Mouse (Mus musculus) lung, postnatal 0 days (tissue): ENCODE data around the gene Ddx39b. TPM values are rescaled to one million over a fixed set of nuclear protein-coding genes. Genes with fewer than 3 reads are reported as not detected.

ENCODE experiments used
- ATAC-seq: fragments of 200-750 bp; cut with Nextera tagmentation; 2 replicates; pipeline ENCODE4 v1.8.0; 2017; ENCODE audit warnings: moderate library complexity
- DNase-seq: peaks from one replicate; pipeline ENCODE4 v3.0.0-alpha.2; 2016; ENCODE audit warnings: low spot score
- H3K27ac ChIP-seq: fragments of 300-500 bp; sonication (generic); 2 replicates; pipeline ENCODE4 v1.5.1; 2014; ENCODE audit warnings: antibody characterized with exemption, mild to moderate bottlenecking, low read length, mixed read lengths
- H3K27me3 ChIP-seq: fragments of 300-500 bp; sonication (generic); replicated peaks from 2 replicates; pipeline ENCODE4 v1.6.1; 2014; ENCODE audit warnings: low read length, mixed read lengths; ENCODE audit not compliant: insufficient read depth
- H3K36me3 ChIP-seq: fragments of 300-500 bp; sonication (generic); 2 replicates; pipeline ENCODE4 v1.6.1; 2014; ENCODE audit warnings: low read length, mixed read lengths; ENCODE audit not compliant: insufficient read depth
- H3K4me1 ChIP-seq: fragments of 300-500 bp; sonication (generic); 2 replicates; pipeline ENCODE4 v1.6.1; 2014; ENCODE audit warnings: antibody characterized with exemption, low read depth, low read length, mixed read lengths; ENCODE audit not compliant: insufficient read depth
- H3K4me2 ChIP-seq: fragments of 300-500 bp; sonication (generic); replicated peaks from 2 replicates; pipeline ENCODE4 v1.6.1; 2014; ENCODE audit warnings: low read depth, mild to moderate bottlenecking, low read length, moderate library complexity, mixed read lengths
- H3K4me3 ChIP-seq: fragments of 300-500 bp; sonication (generic); 2 replicates; pipeline ENCODE4 v1.5.1; 2014; ENCODE audit warnings: low read depth, low read length
- H3K9ac ChIP-seq: fragments of 300-500 bp; sonication (generic); replicated peaks from 2 replicates; pipeline ENCODE4 v1.6.1; 2014; ENCODE audit warnings: low read depth, mild to moderate bottlenecking
- H3K9me3 ChIP-seq: fragments of 300-500 bp; sonication (generic); 2 replicates; pipeline ENCODE4 v1.6.1; 2016; ENCODE audit warnings: low read length, mixed read lengths
- CTCF ChIP-seq: IDR thresholded peaks from 2 replicates; pipeline ENCODE4 v1.5.1; 2016; ENCODE audit warnings: antibody characterized with exemption, mild to moderate bottlenecking
- EP300 ChIP-seq: IDR thresholded peaks from 2 replicates; pipeline ENCODE4 v1.6.1; 2016; ENCODE audit warnings: antibody characterized with exemption, mild to moderate bottlenecking, control low read depth
- WGBS: fragments of 180-500 bp; shearing (Covaris S2); extraction: QIAGEN DNeasy Blood & Tissue Kit; methylation state at CpG from one replicate; pipeline ENCODE4 v1.1.7; 2014; 5-methylcytosine and 5-hydroxymethylcytosine counted together
- polyA plus RNA-seq: library from polyadenylated mRNA; unstranded; fragments of >200 nt; fragmentation: Nextera tagmentation; extraction: Ambion mirVana; gene quantifications from 2 replicates; pipeline ENCODE4 v1.2.1, GENCODE M21; 2015

Ddx39b gene
- polyA plus RNA-seq, 1 experiment from 2014 or later = 170 TPM

- DNase-seq (peak; percentile 96), ATAC-seq (peak; percentile 38)
- Histone ChIP-seq H3K4me1 (no peaks in the 10 kb centered on the region; the same call in 1 of the 2 replicates), H3K27ac (0 out of 2 replicates have a peak overlapping the region, but pooled peaks have one; percentile 32), H3K9me3 (no peaks in the 10 kb centered on the region), H3K36me3 (peaks cover 8% of the 10 kb centered on the region; the same call in 1 of the 2 replicates), H3K9ac (0 out of 2 replicates have a peak overlapping the region, but pooled peaks have one; percentile 32), H3K4me3 (peak overlapping the region; percentile 27), H3K27me3 (no peaks in the 10 kb centered on the region), H3K4me2 (peak overlapping the region; percentile 56)
- TF ChIP-seq CTCF = peak; percentile 95
- TF ChIP-seq EP300 = peak; percentile 46; the same call in 1 of the 2 replicates
- 11% methylated on average over 17 of the region's 17 CpGs for WGBS
Measured at GRCm38 (mm10) chr17:35257824-35258491, 16.4 kb downstream of the Ddx39b start.

DNA sequence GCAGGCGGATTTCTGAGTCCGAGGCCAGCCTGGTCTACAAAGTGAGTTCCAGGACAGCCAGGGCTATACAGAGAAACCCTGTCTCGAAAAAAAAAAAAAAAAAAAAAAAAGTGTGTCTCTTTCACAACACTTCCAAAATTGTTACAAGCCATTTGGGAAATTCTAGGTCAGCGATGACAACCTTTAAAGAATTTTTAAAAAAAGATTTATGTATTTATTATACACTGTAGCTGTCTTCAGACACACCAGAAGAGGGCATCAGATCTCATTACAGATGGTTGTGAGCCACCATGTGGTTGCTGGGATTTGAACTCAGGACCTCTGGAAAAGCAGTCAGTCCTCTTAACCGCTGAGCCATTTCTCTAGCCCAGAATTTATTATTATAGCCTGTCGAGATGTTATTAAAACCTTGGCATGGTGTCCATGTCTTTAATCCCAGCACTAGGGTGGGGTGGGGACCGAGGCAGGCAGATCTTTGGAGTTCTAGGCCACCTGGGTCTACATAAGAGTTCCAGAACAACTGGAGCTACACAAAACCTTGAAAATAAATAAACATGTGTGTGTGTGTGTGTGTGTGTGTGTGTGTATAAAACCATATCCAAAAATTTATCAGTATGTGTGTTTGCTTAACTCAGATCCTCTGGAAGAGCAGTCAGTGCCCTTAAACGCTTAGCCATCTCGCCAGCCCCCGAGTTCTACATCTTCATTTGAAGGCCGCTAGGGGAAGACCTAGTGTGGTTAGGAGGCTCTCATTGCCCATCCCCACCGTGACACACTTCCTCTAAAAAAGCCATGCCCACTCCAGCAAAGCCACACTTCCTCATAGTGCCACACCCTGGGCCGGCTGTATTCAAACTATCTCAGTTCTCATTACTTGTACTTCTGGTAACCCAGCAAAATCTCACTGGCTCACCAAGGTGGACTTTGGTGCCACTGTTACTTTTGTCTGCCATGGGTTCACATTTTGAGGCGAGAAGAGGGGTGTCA lies 17.2 kb downstream of the Ddx39b start:
- Histone ChIP-seq H3K36me3 (no peaks in the 10 kb centered on the region), H3K4me2 (peak overlapping the region; percentile 56; the same call in 1 of the 2 replicates), H3K27me3 (no peaks in the 10 kb centered on the region), H3K4me3 (no peak overlapping the region), H3K27ac (0 out of 2 replicates have a peak overlapping the region, but pooled peaks have one; percentile 20), H3K9me3 (no peaks in the 10 kb centered on the region), H3K4me1 (no peaks in the 10 kb centered on the region; the same call in 1 of the 2 replicates), H3K9ac (no peak overlapping the region)
- peak; percentile 89 for DNase-seq
- WGBS = 43% methylated on average over 13 of the region's 14 CpGs
- TF ChIP-seq EP300 = no peak; the same call in 1 of the 2 replicates
- peak; percentile 52 for TF ChIP-seq CTCF
- ATAC-seq = peak; percentile 38

- WGBS = 74% methylated on average over 4 of the region's 4 CpGs
- H3K27ac ChIP-seq = 0 out of 2 replicates have a peak overlapping the region, but pooled peaks have one; percentile 20
- no peaks in the 10 kb centered on the region for H3K9me3 ChIP-seq
- no peaks in the 10 kb centered on the region; the same call in 1 of the 2 replicates for H3K4me1 ChIP-seq
- no peak for TF ChIP-seq CTCF
- TF ChIP-seq EP300 = no peak
- H3K36me3 ChIP-seq = no peaks in the 10 kb centered on the region
- no peaks in the 10 kb centered on the region for H3K27me3 ChIP-seq
- no peak overlapping the region for H3K4me2 ChIP-seq
- H3K4me3 ChIP-seq = no peak overlapping the region
- no peak overlapping the region for H3K9ac ChIP-seq
- DNase-seq = no peak
- ATAC-seq = no peak
Measured at GRCm38 (mm10) chr17:35259621-35260020, 18.1 kb downstream of the Ddx39b start.

- 72% methylated on average over 13 of the region's 13 CpGs for WGBS
- Histone ChIP-seq H3K27me3 (no peaks in the 10 kb centered on the region), H3K9ac (no peak overlapping the region), H3K4me1 (no peaks in the 10 kb centered on the region; the same call in 1 of the 2 replicates), H3K4me2 (no peak overlapping the region), H3K27ac (no peak overlapping the region), H3K36me3 (no peaks in the 10 kb centered on the region), H3K4me3 (no peak overlapping the region), H3K9me3 (no peaks in the 10 kb centered on the region)
- TF ChIP-seq EP300 = no peak
- TF ChIP-seq CTCF = no peak
- ATAC-seq (no peak), DNase-seq (no peak)
Measured at GRCm38 (mm10) chr17:35261651-35262050, 20.1 kb downstream of the Ddx39b start.

DNA sequence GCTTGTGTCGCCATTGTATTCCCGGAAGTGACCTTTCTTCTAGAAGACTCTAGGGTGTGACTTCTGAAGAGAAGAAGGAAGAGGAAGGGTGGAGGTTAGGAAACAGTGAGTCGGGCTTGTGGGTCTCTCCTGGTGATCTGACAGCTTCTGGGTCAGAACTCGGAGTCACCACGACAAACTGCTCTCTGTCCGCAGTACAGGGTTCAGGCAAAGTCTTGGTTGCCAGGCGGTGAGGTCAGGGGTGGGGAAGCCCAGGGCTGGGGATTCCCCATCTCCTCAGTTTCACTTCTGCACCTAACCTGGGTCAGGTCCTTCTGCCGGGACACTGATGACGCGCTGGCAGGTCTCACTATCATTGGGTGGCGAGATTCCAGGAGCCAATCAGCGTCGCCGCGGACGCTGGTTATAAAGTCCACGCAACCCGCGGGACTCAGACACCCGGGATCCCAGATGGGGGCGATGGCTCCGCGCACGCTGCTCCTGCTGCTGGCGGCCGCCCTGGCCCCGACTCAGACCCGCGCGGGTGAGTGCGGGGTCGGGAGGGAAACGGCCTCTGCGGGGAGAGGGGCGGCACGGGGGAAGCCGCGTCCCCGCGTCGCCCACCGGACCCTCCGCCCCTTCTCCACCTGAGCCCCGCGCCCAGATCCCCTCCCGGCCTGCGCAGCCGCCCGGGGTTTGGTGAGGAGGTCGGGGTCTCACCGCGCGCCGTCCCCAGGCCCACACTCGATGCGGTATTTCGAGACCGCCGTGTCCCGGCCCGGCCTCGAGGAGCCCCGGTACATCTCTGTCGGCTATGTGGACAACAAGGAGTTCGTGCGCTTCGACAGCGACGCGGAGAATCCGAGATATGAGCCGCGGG lies 21.3 kb downstream of the Ddx39b start, which contains the start of gene H2-D1:
Gene H2-D1 (plus strand): TSS at position 67 of the 859 bp plus-strand sequence.
- DNase-seq (peak; percentile 96), ATAC-seq (peak; percentile 92)
- Histone ChIP-seq H3K4me1 (no peaks in the 10 kb centered on the region; the same call in 1 of the 2 replicates), H3K9ac (peak within 1 kb of the TSS; percentile 68), H3K27ac (peak within 1 kb of the TSS; percentile 51), H3K36me3 (no peaks in the 10 kb centered on the region), H3K4me2 (peak within 1 kb of the TSS; percentile 98), H3K27me3 (no peaks in the 10 kb centered on the region), H3K9me3 (no peaks in the 10 kb centered on the region), H3K4me3 (peak within 1 kb of the TSS; percentile 77)
- 1% methylated on average over 61 of the region's 73 CpGs for WGBS
- TF ChIP-seq CTCF (no peak), EP300 (peak; percentile 55)
